Mouse (Mus musculus): ENCODE results near the gene Ankrd40.

DNA sequence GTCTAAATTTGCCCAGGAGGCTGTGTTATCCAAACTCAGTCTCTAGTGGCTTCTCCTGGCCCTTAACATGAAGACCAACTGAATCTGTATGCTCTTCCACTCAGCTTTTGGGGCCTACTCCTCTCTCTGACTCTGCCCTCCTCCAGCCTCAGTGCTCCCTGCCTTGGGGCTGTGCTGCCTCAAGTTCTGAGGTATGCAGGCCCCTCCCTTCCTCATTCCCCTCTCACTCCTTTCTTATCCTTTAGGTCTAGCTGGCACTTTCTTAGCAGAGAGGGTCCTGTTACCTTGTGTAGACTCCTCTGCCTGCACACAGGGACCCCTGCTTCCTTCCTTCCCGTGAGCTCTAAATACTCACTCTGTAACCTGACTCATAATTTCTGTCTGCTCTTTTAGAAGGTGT lies 16.7 kb downstream of the Ankrd40 start:
- TF ChIP-seq MYC (IDR thresholded peaks at IDR 0.05; ENCODE audit: low read depth, low read length), result no peak
- TF ChIP-seq MAX (IDR thresholded peaks at IDR 0.05; ENCODE audit: low read length), result no peak
- no peak for TF ChIP-seq POLR2A (IDR thresholded peaks at IDR 0.05; ENCODE audit: low read depth, low read length)
- no peak for TF ChIP-seq CTCF (conservative IDR thresholded peaks at IDR 0.05 in 1 of 2, IDR thresholded peaks at IDR 0.05 in 1 of 2; ENCODE audit: low read depth in 2 of 2, low read length in 2 of 2)
- TF ChIP-seq ZNF384 (IDR thresholded peaks at IDR 0.05; ENCODE audit: low read depth, low read length), result no peak
- no peak for TF ChIP-seq NELFE (IDR thresholded peaks at IDR 0.05; ENCODE audit: low read depth, low read length)
- TF ChIP-seq USF1 (IDR thresholded peaks at IDR 0.05; ENCODE audit: low read depth, low read length), result no peak
- no peak for TF ChIP-seq KAT2A (IDR thresholded peaks at IDR 0.05; ENCODE audit: insufficient replicate concordance, low read length)
- no peak for TF ChIP-seq EP300 (IDR thresholded peaks at IDR 0.05; ENCODE audit: low read length)
- no peak for TF ChIP-seq ZKSCAN1 (IDR thresholded peaks at IDR 0.05; ENCODE audit: borderline replicate concordance, low read depth, low read length)
- no peak for TF ChIP-seq CHD1 (IDR thresholded peaks at IDR 0.05; ENCODE audit: low read depth, low read length)
- no peak for TF ChIP-seq ZC3H11A (IDR thresholded peaks at IDR 0.05; ENCODE audit: low read depth, low read length)
